Mouse (Mus musculus): ENCODE measurements at regions not wholly inside any gene's neighbourhood (a gene's known extent, or its start where the extent isn't known, plus 50 kb on each side); places are given as distances from the start of the nearest gene placed in this dataset.

- TF ChIP-seq CTCF (conservative IDR thresholded peaks at IDR 0.05; ENCODE audit: insufficient read depth, insufficient read length, low read depth, low read length) (no peak), POLR2A (IDR thresholded peaks at IDR 0.05; ENCODE audit: low read depth, low read length) (no peak)
Observed at GRCm38 (mm10) chr1:185802156-185802555, 315.0 kb downstream of the Lyplal1 start.

Data from kidney, adult 2 months (tissue).